Mouse (Mus musculus): Measurements from ENCODE around the gene Krt42. TPM values are rescaled to one million over a fixed set of nuclear protein-coding genes. Genes with fewer than 3 reads are reported as not detected.
A peak's percentile ranks its signal among the peaks of the same experiment; 100 is the strongest.

Gene Krt42
- not detected in 2 replicates for total RNA-seq (2014; rRNA removed)
- not detected in 2 replicates for polyA plus RNA-seq (2012; rRNA removed)

GRCm38 (mm10) chr11:100269821-100270332 lies at the start of gene Krt42:
Gene Krt42, minus strand, starts transcription at chr11:100269871.
- TF ChIP-seq POLR2A (IDR thresholded peaks at IDR 0.05; ENCODE audit: extremely low read depth, insufficient read depth, low read length) = no peak
- no peaks in the 10 kb centered on the region for H3K4me1 ChIP-seq (ENCODE audit: control insufficient read depth, insufficient read depth, low read length)

GRCm38 (mm10) chr11:100318529-100319451 lies 49.1 kb upstream of the Krt42 start:
- 44% methylated on average over 10 of the region's 10 CpGs for WGBS
- no peaks in the 10 kb centered on the region for H3K27me3 ChIP-seq (ENCODE audit: control insufficient read depth, insufficient read depth, low read length)
- peaks cover 17% of the 10 kb centered on the region for H3K36me3 ChIP-seq (ENCODE audit: control insufficient read depth, insufficient read depth, low read length)
- no peak for TF ChIP-seq CTCF (IDR thresholded peaks at IDR 0.05; ENCODE audit: low read depth, low read length)
- no peak for TF ChIP-seq POLR2A (IDR thresholded peaks at IDR 0.05; ENCODE audit: extremely low read depth, insufficient read depth, low read length)
- peak overlapping the region; percentile 55; the same call in 1 of the 2 replicates for H3K4me3 ChIP-seq (ENCODE audit: insufficient read depth, low read depth, low read length)
- peak overlapping the region; percentile 93 for H3K27ac ChIP-seq (replicated peaks; ENCODE audit: insufficient read depth, low read depth, low read length)
- peaks cover 3% of the 10 kb centered on the region; the same call in 1 of the 2 replicates for H3K79me2 ChIP-seq (ENCODE audit: control insufficient read depth, insufficient read depth, low read length)
- H3K4me1 ChIP-seq (ENCODE audit: control insufficient read depth, insufficient read depth, low read length) = peaks cover 22% of the 10 kb centered on the region
- H3K9ac ChIP-seq (ENCODE audit: low read depth, low read length) = peak overlapping the region; percentile 61
- peak; percentile 65 for DNase-seq (ENCODE audit: extremely low read depth, low read depth, low spot score)

More at GRCm38 (mm10) chr11:100269821-100270332, at the start of gene Krt42:
- DNase-seq (ENCODE audit: extremely low read depth, low read depth, low spot score) = no peak
- H3K9ac ChIP-seq (ENCODE audit: low read depth, low read length) = no peak within 1 kb of the TSS
- H3K27ac ChIP-seq (replicated peaks; ENCODE audit: insufficient read depth, low read depth, low read length) = no peak within 1 kb of the TSS
- H3K79me2 ChIP-seq (ENCODE audit: control insufficient read depth, insufficient read depth, low read length) = no peaks in the 10 kb centered on the region
- no peaks in the 10 kb centered on the region for H3K36me3 ChIP-seq (ENCODE audit: control insufficient read depth, insufficient read depth, low read length)
- H3K4me3 ChIP-seq (ENCODE audit: insufficient read depth, low read depth, low read length) = no peak within 1 kb of the TSS
- 92% methylated on average over 7 of the region's 7 CpGs for WGBS
- H3K27me3 ChIP-seq (ENCODE audit: control insufficient read depth, insufficient read depth, low read length) = no peaks in the 10 kb centered on the region

GRCm38 (mm10) chr11:100317826-100318380 lies 48.2 kb upstream of the Krt42 start:
- H3K27ac ChIP-seq (replicated peaks; ENCODE audit: insufficient read depth, low read depth, low read length) = peak overlapping the region; percentile 92
- 19% methylated on average over 6 of the region's 6 CpGs for WGBS
- DNase-seq (ENCODE audit: extremely low read depth, low read depth, low spot score) = peak; percentile 99
- TF ChIP-seq CTCF (IDR thresholded peaks at IDR 0.05; ENCODE audit: low read depth, low read length) = no peak
- no peak overlapping the region for H3K4me3 ChIP-seq (ENCODE audit: insufficient read depth, low read depth, low read length)
- H3K79me2 ChIP-seq (ENCODE audit: control insufficient read depth, insufficient read depth, low read length) = peaks cover 3% of the 10 kb centered on the region; the same call in 1 of the 2 replicates
- no peaks in the 10 kb centered on the region for H3K27me3 ChIP-seq (ENCODE audit: control insufficient read depth, insufficient read depth, low read length)
- H3K4me1 ChIP-seq (ENCODE audit: control insufficient read depth, insufficient read depth, low read length) = peaks cover 29% of the 10 kb centered on the region
- H3K9ac ChIP-seq (ENCODE audit: low read depth, low read length) = 0 out of 2 replicates have a peak overlapping the region, but pooled peaks have one; percentile 20
- H3K36me3 ChIP-seq (ENCODE audit: control insufficient read depth, insufficient read depth, low read length) = peaks cover 17% of the 10 kb centered on the region

- Histone ChIP-seq H3K9ac (ENCODE audit: low read depth, low read length) (no peak overlapping the region), H3K79me2 (ENCODE audit: control insufficient read depth, insufficient read depth, low read length) (peaks cover 3% of the 10 kb centered on the region; the same call in 1 of the 2 replicates), H3K4me3 (ENCODE audit: insufficient read depth, low read depth, low read length) (no peak overlapping the region), H3K36me3 (ENCODE audit: control insufficient read depth, insufficient read depth, low read length) (no peaks in the 10 kb centered on the region), H3K27me3 (ENCODE audit: control insufficient read depth, insufficient read depth, low read length) (no peaks in the 10 kb centered on the region), H3K4me1 (ENCODE audit: control insufficient read depth, insufficient read depth, low read length) (peaks cover 33% of the 10 kb centered on the region), H3K27ac (replicated peaks; ENCODE audit: insufficient read depth, low read depth, low read length) (peak overlapping the region; percentile 81)
- WGBS = 18% methylated on average over 5 of the region's 5 CpGs
- no peak for TF ChIP-seq CTCF (IDR thresholded peaks at IDR 0.05; ENCODE audit: low read depth, low read length)
- no peak for TF ChIP-seq POLR2A (IDR thresholded peaks at IDR 0.05; ENCODE audit: extremely low read depth, insufficient read depth, low read length)
- peak; percentile 96 for DNase-seq (ENCODE audit: extremely low read depth, low read depth, low spot score)
Measured at GRCm38 (mm10) chr11:100315439-100315838, 45.8 kb upstream of the Krt42 start.

- Histone ChIP-seq H3K79me2 (ENCODE audit: control insufficient read depth, insufficient read depth, low read length) (no peaks in the 10 kb centered on the region), H3K36me3 (ENCODE audit: control insufficient read depth, insufficient read depth, low read length) (no peaks in the 10 kb centered on the region), H3K9ac (ENCODE audit: low read depth, low read length) (no peak overlapping the region), H3K4me1 (ENCODE audit: control insufficient read depth, insufficient read depth, low read length) (peaks cover 31% of the 10 kb centered on the region), H3K4me3 (ENCODE audit: insufficient read depth, low read depth, low read length) (no peak overlapping the region), H3K27me3 (ENCODE audit: control insufficient read depth, insufficient read depth, low read length) (no peaks in the 10 kb centered on the region), H3K27ac (replicated peaks; ENCODE audit: insufficient read depth, low read depth, low read length) (peak overlapping the region; percentile 86)
- WGBS = 58% methylated on average over 6 of the region's 6 CpGs
- TF ChIP-seq POLR2A (IDR thresholded peaks at IDR 0.05; ENCODE audit: extremely low read depth, insufficient read depth, low read length) (no peak), CTCF (IDR thresholded peaks at IDR 0.05; ENCODE audit: low read depth, low read length) (no peak)
- DNase-seq (ENCODE audit: extremely low read depth, low read depth, low spot score) = peak; percentile 86
Measured at GRCm38 (mm10) chr11:100313424-100313823, 43.8 kb upstream of the Krt42 start.

Data from liver, adult 2 months (tissue).